ENCODE assay signal across 32 mouse cellular contexts in the genomic region with DNA sequence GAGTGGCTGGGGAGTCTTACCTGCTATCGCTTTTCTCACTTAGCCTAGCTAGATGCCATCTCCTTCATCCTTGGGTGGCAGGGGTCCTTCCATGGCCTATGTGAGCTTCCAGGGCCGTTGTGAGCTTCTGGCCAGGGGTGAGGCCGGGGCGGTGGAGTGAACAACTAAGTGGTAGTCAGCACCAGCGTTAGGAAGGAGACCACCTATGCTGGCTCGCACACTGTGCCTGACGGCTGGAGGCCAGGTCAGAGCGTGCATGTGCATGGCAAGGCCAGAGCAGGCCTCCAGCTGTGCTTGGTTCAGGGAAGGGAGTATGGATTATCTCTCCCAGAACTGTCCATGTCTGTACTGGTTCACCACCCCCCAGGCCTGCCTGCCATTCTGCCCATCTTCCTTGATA. TPM values are rescaled to one million over a fixed set of nuclear protein-coding genes. Genes with fewer than 3 reads are reported as not detected.
"Had no signal": no experiment of that assay in that cellular context is flagged by ENCODE, and none has a peak within 500 bp of the region (broad histone marks: within the 10 kb centered on the region; RNA-seq: fewer than 3 reads in every experiment).

No protein-coding gene starts in this region.

- H3K4me2 ChIP-seq: hindbrain, embryonic 13.5 days; hindbrain, embryonic 15.5 days; kidney, embryonic 15.5 days; limb, embryonic 13.5 days; limb, embryonic 15.5 days; liver, embryonic 12.5 days had no signal

- H3K4me1 ChIP-seq: hindbrain, embryonic 13.5 days; hindbrain, embryonic 15.5 days had no signal

- H3K27me3 ChIP-seq: hindbrain, embryonic 13.5 days; hindbrain, embryonic 15.5 days; kidney, embryonic 15.5 days; limb, embryonic 13.5 days; limb, embryonic 15.5 days had no signal

- H3K4me3 ChIP-seq: hindbrain, embryonic 13.5 days; hindbrain, embryonic 15.5 days; kidney, embryonic 15.5 days; limb, embryonic 13.5 days; limb, embryonic 15.5 days; liver, embryonic 12.5 days had no signal

- H3K9me3 ChIP-seq: hindbrain, embryonic 13.5 days; hindbrain, embryonic 15.5 days; kidney, embryonic 15.5 days; limb, embryonic 13.5 days; limb, embryonic 15.5 days; liver, embryonic 12.5 days had no signal

- H3K36me3 ChIP-seq: hindbrain, embryonic 13.5 days; hindbrain, embryonic 15.5 days; kidney, embryonic 15.5 days; limb, embryonic 15.5 days; liver, embryonic 12.5 days had no signal

- H3K27ac ChIP-seq: hindbrain, embryonic 13.5 days; hindbrain, embryonic 15.5 days; hindbrain, postnatal 0 days; kidney, embryonic 15.5 days; kidney, postnatal 0 days; limb, embryonic 13.5 days; limb, embryonic 15.5 days; liver, embryonic 12.5 days had no signal

- DNase-seq: gastrocnemius, postnatal 14 days; gastrocnemius, postnatal 36 days; heart, adult 18-20 months; heart, postnatal 10 days; kidney, adult 11 months; kidney, adult 2 months; kidney, adult 9 months; kidney, postnatal 14 days; kidney, postnatal 36 days; layer of hippocampus, adult 9-11 months; layer of hippocampus, postnatal 36 days; left cerebral cortex, postnatal 4 days had no signal

- H3K9ac ChIP-seq: hindbrain, embryonic 13.5 days; hindbrain, embryonic 15.5 days; kidney, embryonic 15.5 days; limb, embryonic 13.5 days; limb, embryonic 15.5 days; liver, embryonic 12.5 days had no signal

RNA-seq across cellular contexts. Expression of a gene that starts 28.5 kb away (rescaled TPM):
- total RNA-seq: gastrocnemius, adult 18-20 months; gastrocnemius, adult 8-10 months; gastrocnemius, postnatal 14 days; gastrocnemius, postnatal 36 days; heart, postnatal 10 days; heart, postnatal 25 days; hindbrain, postnatal 0 days; layer of hippocampus, adult 18-20 months; layer of hippocampus, adult 8-10 months; layer of hippocampus, postnatal 14 days; layer of hippocampus, postnatal 36 days; left cerebral cortex, adult 18-20 months; left cerebral cortex, adult 8-10 months; left cerebral cortex, postnatal 10 days; left cerebral cortex, postnatal 25 days; left cerebral cortex, postnatal 4 days; liver, adult 2 months had no signal
- polyA plus RNA-seq: kidney, adult 2 months; large intestine, adult 2 months; liver, adult 2 months had no signal
